Mouse (Mus musculus): Measurements from ENCODE around the gene Spata46. TPM values are rescaled to one million over a fixed set of nuclear protein-coding genes. Genes with fewer than 3 reads are reported as not detected.

Gene Spata46
- total RNA-seq, 2 experiments from 2014 or later: not detected

DNA sequence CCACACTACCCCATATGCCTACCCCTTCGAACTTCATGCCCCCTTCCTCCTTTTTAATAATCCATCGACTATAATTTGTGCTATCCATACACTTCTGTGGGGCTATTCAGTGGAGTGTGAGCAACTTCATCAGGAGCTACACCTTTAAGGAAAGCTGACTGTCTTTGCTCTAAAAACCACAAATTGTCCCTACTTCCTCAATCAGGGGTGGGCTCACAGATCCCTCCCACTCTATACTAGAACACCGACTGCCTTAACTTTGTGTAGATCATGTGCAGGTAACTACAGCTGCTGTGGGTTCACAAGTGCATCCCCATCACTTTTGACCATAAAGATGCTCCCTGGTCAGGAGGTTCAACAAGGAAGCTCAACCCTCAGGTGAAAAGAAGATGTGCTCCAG lies 31.3 kb downstream of the Spata46 start:
- DNase-seq: no peak

DNA sequence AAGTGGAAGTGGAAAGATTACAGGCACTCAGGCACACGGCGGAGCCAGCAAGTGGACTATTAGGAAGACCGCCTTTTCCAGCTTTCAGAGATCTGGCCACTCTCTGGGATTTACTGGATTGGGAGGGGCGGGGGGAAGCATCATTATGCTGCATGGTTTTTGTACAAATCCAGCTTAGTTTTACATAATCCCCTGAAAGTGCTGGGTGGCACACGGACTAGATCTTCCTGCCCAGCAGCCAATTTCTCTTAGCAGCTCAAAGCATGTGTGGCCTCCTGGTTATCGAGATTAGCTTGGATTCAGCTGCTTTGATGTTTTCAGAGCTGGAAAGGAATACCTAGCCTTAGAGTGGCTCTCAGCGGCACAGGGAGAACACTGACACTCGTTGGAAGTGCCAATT lies 34.5 kb downstream of the Spata46 start:
- DNase-seq: no peak

DNA sequence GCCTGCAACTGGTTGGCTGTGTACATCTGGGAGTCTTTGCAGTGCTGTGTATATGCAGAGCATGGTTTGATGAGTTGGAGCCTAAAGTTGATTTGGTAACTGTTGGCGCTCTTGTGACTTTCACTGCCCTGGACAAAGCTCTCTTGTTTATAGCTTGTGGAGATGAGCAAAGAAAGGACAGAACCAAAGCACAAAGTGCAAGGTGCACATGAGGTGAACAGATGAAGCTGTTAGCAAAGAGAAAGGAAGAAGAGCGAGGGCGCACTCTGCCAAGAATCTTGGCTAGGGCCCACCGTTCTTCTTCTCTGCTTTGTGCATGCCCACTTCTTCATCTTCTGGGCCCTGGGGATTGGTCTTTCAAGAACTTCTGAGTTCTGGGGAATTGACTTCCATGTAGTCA lies 35.3 kb downstream of the Spata46 start:
- DNase-seq: no peak

DNA sequence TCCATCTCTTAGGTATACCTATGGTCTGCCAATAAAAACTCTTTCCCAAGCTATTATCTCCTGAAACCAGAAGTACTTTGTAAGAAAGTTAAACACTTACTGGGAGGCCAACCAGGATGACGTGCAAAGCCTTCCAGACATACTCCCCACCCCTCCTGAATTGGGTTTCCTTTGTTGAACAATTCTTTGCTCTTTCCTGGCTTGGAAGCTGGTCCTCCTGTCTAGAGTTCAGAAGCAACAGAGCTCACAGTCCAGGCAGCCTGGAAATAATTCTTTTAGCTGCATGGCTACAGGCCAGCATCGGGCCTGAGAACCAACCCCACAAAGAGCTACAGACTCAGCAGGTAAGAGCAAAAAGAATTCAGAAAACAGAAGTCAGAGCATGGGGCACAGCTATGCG lies 37.7 kb downstream of the Spata46 start:
- peak; percentile 5 to 27 for DNase-seq

DNA sequence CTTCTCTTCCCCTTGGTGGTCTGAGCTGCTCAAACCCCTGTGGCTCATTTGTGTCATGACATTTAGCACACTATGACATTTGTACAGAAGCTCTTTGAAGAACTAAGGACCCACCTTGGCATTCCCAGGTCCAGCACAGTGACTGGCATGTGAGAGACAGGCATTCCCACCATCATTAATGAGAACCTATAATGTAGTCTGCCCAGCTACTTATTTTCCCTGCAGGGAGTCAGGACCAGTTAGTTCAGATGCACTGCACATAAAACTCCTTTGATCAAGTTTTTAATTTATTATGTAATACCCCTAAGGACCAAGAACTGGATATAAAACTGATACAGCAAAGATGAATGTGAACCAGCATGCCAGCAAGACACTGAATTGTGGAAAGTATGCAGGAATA lies 42.5 kb downstream of the Spata46 start:
- no peak for DNase-seq

DNA sequence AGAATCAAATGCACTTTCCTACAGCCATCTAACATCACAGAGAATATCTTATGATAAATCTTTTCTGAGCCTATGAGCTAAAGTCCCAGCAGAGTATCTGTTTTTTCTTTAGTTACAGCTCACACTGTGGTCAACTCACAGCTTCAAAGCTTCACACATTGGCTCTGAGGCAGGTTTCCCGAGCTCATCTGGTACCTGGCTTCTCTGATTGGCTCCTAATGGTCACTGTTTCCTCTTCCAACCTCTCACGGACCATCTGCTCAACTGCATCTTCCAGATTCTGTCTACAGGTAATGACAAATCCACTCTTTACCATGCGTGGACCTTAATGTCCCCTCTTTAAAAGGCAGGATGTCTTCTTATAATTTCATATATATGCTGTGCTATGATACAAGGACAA lies 44.7 kb downstream of the Spata46 start:
- no peak for DNase-seq

DNA sequence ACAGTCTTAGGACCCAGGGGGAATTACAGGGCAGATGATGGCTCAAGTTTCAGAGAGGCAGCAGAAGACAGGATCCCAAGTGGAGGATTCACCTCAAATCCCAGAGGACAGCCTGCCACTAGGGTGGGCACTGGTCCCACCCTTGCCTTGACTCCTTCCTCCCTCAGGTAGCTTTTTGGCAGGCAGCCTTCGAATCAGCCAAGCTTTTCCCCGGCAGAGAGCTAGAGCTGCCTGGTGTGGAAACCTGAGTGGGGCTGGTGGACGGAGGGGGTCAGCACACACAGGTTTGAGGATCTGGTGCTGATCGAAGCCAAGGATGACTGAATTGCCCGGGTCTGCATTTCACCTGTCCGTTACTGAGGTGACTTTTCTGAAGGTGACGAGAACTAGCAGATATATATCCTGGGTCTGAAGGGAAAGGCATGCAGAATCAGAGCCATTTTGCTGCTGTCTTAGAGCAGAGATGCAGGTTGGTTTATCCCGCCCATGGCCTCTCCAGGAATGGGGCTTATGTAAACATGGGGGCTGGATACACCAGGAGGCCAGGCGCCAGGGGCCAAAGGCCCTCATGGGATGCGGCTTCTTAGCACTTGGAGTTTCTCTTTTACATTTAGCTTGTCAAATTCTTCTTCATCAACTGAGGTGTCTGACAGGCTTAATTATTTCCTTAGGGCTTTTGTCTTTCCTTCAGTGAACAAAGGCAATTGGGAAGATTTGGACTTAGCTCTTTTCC lies 51.7 kb downstream of the Spata46 start:
- no peak for DNase-seq

Other genes with a start within 250 kb of the Spata46 start
- gene Ddr2, start 198.0 kb upstream of the Spata46 start, total RNA-seq (2021): 10 to 100 TPM; 20.8 to 22.1 TPM
- 10 to 100 TPM; 45.5 to 50.7 TPM for gene Uap1, start 133.8 kb upstream of the Spata46 start, total RNA-seq (2021)
- gene Uhmk1, start 93.4 kb upstream of the Spata46 start, total RNA-seq (2021): 10 to 100 TPM; 25.5 to 26.0 TPM
- gene Sh2d1b2, start 76.1 kb upstream of the Spata46 start, total RNA-seq (2021): not detected
- under 1 TPM in 1 of 2 experiments, not detected in 1; 0.15 TPM for gene Sh2d1b1, start 31.5 kb upstream of the Spata46 start, total RNA-seq (2021)
- gene Gm7694, start 2.5 kb upstream of the Spata46 start, total RNA-seq (2021): 10 to 100 TPM in 1 of 2 experiments, 1 to 10 TPM in 1; 8.2 to 10.7 TPM

Measured in heart, adult 18-20 months (tissue).